Mouse (Mus musculus): ENCODE results near the gene Grid2.

Grid2 gene

GRCm38 (mm10) chr6:64733311-64733710, 1477.6 kb downstream of the Grid2 start:
- no peak for DNase-seq

- DNase-seq: no peak
Measured at GRCm38 (mm10) chr6:64734441-64735320, 1479.0 kb downstream of the Grid2 start.

- no peak for DNase-seq
Measured at GRCm38 (mm10) chr6:64736317-64736716, 1480.6 kb downstream of the Grid2 start.

GRCm38 (mm10) chr6:64742915-64743489, 1487.3 kb downstream of the Grid2 start:
- no peak for DNase-seq
